Mouse (Mus musculus): ENCODE results near the gene Cxcl1. TPM values are rescaled to one million over a fixed set of nuclear protein-coding genes. Genes with fewer than 3 reads are reported as not detected.
"Not testable (repeated sequence)": the region's sequence is repeated elsewhere in the genome, so short reads cannot be mapped to it uniquely, and the experiment has no call there.

The Cxcl1 gene
- total RNA-seq (2021), result under 1 TPM; 0.50 to 0.68 TPM

DNA sequence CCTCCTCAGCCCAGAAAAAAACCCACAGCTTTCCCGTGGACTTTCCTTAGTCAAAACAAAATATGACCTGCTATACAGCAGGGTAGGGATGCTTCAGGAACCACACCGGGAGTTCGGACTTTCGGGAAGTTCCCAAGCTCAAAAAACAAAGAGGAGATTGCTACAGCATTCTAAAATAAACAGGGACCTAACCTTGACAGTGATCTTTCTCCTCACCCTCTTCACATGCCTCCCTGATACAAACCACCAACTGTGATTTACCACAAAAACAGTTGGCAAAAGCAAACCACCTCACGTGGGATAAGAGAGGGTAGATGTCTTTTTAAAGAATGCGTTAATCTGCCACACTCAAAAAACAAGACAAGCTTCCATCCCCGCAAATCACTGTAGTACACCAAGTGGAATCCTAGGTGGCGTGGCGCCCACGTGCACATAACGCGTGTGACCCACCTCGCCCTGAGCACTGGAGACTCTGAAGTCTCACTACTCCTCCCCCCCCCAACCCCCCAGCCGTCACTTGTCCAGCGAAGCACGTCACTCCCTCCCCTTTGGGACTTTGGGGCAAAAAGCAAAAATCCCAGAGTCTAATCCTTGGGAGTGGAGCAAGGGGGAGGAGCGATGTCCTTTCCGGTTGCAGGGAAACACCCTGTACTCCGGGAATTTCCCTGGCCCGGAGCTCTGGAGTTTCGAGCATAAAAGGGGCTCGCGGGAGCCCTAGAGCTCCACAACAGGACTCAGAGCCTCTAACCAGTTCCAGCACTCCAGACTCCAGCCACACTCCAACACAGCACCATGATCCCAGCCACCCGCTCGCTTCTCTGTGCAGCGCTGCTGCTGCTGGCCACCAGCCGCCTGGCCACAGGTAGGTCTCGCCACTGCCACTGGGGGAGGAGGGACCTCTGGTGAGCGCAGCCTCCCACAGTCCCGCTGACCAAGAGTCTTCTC is at the start of gene Cxcl1:
Cxcl1 (plus strand) TSS at position 723 of the 945 bp plus-strand sequence.
- intact Hi-C loops (cut with DNase I), result no loop called here
- peak; percentile 33 for DNase-seq

DNA sequence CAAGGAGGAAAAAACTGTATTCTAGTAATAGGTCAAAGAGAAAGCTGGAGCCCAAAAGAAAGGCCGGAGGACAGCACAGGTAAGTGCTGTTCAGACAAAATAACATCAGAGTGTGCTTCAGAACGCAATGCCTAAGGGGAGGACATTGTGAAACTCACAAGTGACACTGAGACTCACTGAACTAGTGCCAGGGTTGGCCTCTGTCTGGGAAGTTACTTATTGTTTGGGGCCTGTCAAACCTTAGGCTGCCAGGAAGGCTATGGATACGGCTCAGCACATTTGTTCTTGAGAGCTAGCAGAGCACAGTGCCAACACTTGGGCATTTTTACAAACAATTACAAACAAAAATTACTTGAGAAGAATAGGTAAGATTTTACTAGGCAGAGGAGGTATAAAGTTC is 47.1 kb upstream of the Cxcl1 start:
- intact Hi-C loops (cut with DNase I), result no loop called here
- DNase-seq, result no peak

DNA sequence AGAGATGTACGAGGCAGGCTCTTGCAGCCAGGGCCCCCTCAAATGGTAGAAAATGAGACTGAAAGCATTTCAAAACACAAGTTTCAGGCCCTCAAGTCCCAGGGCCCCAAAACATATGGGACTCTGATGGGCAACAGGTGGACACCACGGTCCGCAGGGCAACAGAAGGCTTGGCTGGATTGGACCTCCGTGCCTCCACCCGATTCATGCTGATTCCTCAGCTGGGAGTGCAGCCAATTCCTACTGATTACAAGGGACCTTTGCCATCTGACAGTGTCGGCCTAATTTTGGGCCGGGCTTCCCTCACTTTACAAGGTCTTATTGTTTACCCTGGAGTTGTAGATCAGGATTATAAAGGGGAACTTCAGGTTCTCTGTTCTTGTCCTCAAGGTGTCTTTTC is 40.9 kb upstream of the Cxcl1 start:
- intact Hi-C loops (cut with DNase I), result not testable (repeated sequence)
- DNase-seq, result peak; percentile 49

GRCm38 (mm10) chr5:90851391-90851790 is 39.6 kb upstream of the Cxcl1 start:
- DNase-seq; intact Hi-C loops (cut with DNase I): not testable (repeated sequence)

DNA sequence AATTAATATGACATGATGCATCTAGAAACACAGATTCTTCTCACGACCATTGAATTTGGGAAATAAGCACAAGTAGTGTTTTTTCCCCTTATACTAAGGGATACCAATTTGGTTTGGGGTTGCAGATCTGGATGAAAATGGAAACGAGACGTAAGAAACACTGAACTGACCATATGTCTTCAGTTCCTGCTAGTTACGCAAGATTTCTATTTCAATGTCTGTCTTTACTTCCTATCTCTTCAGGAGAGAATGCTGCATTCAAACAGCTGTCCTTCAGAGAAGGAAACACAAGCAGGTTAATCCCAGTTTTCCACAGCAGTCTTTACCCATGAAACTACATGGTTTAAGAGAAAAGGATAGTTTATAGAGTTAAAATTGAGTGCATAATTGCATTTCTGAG is 37.8 kb upstream of the Cxcl1 start:
- intact Hi-C loops (cut with DNase I), result no loop called here
- DNase-seq, result no peak

DNA sequence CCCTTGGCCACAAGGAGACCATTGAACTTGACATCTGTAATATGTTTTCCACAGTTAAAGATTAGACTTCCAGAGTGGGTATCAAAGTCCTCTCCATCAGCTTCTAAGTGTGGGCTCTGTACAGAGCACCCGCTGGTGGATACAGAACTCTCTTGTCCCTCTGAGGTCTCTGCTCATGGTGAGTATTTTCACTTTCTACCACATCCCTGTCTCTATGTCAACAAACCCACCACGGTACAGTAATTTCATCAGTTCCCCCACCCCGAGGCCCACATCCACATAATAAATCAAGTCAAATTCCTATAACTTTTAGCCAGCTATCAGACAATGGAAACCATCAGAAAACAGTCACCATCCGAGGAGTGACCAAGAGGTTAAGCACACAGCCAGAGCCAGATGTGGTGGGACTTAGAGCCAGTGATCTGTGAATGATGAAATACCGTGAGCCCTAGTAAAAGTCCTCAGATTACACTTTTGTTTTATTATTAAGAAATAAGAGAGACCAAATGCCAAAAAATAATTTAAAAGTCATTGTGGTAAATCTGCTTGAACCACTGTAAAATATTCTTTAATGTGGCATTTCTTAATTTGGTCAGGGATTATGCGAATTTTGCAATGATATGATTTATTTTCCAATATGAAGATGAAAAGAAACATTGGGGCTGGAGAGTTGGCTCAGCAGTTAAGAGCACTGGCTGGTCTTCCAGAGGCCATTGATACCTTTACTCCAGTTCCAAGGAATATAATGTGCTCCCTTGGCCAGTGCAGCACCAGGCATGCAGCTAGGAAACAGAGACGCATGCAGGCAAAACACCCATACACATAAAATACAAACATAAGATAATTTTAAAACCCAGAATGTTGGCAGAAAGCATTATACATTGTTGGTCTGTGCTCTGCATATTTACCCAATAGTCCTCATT is 35.5 kb upstream of the Cxcl1 start:
- no peak for DNase-seq
- intact Hi-C loops (cut with DNase I), result no loop called here

DNA sequence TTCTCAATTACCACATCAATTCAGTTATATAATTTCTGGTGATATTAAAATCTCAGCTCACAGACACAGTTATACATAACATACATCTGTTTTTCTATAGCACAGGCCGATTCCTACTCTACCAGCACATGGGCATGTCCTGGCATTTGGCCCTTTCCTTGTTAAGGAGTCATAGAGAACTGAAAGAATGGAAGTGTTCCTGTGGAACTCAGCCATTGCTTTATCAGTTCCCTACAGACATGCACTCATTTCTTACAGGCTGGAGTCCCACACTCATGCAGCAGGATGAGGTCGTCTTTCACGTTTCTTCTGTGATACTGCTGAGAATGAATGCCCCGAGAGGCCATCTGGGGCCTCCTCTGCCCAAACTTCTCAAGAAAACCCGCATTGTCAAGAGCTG is 33.6 kb upstream of the Cxcl1 start:
- intact Hi-C loops (cut with DNase I), result no loop called here
- DNase-seq, result no peak

GRCm38 (mm10) chr5:90858429-90858828 is 32.6 kb upstream of the Cxcl1 start:
- intact Hi-C loops (cut with DNase I), result no loop called here
- no peak for DNase-seq

- intact Hi-C loops (cut with DNase I), result no loop called here
- no peak for DNase-seq
Observed at GRCm38 (mm10) chr5:90859031-90859430, 32.0 kb upstream of the Cxcl1 start.

- no peak for DNase-seq
- intact Hi-C loops (cut with DNase I), result no loop called here
Observed at GRCm38 (mm10) chr5:90861876-90862375, 29.1 kb upstream of the Cxcl1 start.

- DNase-seq, result no peak
- intact Hi-C loops (cut with DNase I), result no loop called here
Observed at GRCm38 (mm10) chr5:90866770-90867169, 24.3 kb upstream of the Cxcl1 start.

DNA sequence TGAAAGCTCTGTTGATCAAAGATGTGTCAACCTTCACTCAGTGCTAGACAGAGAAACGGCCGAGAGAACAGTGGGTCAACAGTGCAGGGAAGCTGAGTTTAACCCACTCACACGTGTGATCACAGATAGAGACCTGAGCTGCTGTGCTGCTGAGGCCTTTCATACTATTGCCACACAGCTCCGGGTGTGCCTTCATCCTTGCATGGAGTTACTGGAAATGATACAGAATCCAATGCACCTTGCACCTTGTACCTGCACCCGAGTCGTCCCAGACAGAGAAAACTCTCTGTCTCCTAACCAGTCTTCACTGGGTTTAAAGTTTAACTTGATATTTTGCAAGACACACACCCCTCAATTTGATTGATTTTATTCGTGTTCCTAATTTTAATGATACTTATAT is 18.7 kb upstream of the Cxcl1 start:
- intact Hi-C loops (cut with DNase I), result no loop called here
- no peak for DNase-seq

- intact Hi-C loops (cut with DNase I), result no loop called here
- no peak for DNase-seq
Observed at GRCm38 (mm10) chr5:90876045-90876444, 15.0 kb upstream of the Cxcl1 start.

DNA sequence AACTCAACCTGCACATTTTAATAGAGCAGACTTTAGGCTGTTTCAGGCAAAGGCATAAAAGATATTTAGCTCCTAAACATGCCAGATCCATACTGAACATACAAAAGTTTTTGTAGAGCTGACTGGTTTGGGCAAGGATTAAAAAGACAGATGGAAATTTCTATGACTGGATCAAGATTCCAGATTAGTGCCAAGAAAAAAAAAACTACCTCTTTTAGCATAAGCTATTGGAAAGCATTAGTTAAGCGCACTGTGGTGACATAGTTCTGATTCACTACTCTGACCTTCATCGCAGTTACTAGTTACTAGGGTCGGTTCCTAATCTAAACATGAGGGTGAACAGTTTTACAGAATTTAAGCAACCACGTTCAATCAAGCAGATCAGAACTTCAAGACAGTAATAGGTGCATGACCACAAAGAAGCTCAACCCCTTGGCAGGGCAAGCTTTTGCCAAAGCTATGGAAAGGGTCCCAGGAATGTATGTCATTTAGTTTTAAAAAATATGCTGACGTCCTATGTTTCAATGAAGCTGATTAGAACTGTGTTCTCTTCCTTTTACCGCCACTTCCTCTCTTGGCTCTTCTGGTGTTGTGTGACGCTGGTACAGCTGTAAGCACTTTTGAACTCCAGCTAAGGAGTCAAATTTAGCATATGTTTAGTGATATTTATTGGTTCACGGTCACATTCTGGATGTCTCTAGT is 14.4 kb upstream of the Cxcl1 start:
- intact Hi-C loops (cut with DNase I), result no loop called here
- DNase-seq, result no peak

- intact Hi-C loops (cut with DNase I), result no loop called here
- DNase-seq, result no peak
Observed at GRCm38 (mm10) chr5:90877173-90877512, 13.9 kb upstream of the Cxcl1 start.

GRCm38 (mm10) chr5:90879307-90880014 is 11.6 kb upstream of the Cxcl1 start:
- no peak for DNase-seq
- intact Hi-C loops (cut with DNase I), result no loop called here

DNA sequence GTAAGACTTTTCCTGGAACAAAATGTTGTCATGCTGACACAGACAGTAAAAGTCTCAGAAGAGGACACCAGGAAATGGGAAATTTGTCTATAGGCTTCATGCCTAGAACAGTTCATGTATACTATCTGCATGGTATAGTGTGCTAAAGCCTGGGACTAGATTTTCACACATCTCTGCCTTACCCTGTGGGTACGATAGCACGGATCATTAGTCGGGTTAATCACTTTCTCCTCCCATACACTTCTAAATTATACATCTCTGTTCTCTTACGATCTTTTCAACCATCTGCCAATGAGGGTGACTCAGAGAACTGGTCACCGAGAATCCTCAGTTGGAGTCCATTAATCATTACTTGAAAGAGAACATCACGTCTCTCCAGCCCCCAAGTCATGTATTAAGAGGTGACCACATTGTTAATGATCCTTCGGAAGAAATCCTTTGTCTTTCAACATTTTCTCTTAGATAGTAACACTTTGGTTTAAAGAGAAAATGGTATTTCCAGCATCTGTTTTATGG is 10.6 kb upstream of the Cxcl1 start:
- intact Hi-C loops (cut with DNase I), result no loop called here
- no peak for DNase-seq

DNA sequence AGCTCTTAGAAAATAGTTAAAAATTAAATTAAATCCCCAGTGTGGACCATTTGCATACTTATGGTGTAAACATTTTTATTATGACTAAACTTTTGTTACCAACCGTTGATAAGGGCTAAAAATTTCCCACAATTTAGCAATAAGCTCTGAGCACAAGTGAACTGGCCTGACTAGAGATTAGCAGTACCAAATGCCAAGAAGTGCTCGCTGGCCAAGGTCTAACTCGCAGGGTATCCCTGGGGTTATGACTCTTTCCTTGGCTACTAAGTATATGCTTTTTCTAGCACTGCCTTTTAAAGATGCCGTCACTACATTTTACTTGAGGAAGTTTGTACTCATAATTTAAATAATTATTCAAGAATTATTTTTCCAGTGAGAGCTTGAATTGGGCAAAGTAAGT is 10.0 kb upstream of the Cxcl1 start:
- no peak for DNase-seq
- intact Hi-C loops (cut with DNase I), result no loop called here

DNA sequence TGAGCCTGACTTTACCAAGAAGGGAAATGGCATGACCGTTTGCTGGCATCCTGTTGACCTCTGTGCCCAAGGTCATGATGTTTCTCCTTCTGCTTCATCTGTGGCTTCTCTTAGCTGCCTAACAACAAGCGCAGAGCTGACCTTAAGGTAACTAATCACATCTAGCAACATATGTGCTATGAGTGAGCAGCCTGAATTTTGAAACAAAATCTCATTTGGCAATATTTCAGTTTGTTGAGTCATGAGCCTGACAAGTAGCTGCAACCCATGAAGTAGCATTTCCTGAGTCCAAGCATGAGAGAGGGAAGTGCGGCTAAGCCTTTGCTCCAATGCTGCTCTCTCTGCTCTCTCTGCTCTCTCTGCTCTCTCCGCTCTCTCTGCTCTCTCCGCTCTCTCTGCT is 9.4 kb upstream of the Cxcl1 start:
- intact Hi-C loops (cut with DNase I), result no loop called here
- no peak for DNase-seq

- no peak for DNase-seq
- intact Hi-C loops (cut with DNase I), result no loop called here
Observed at GRCm38 (mm10) chr5:90882146-90882545, 8.9 kb upstream of the Cxcl1 start.

All from left cerebral cortex, postnatal 4 days (tissue).